7 mouse cellular contexts compared by ENCODE assay signal in genomic region chr13:22034443-22035266, GRCm38 (mm10). TPM values are rescaled to one million over a fixed set of nuclear protein-coding genes. Genes with fewer than 3 reads are reported as not detected.
DNase-seq lines count a peak whose midpoint lies in the region; ATAC-seq and TF ChIP-seq lines count a peak whose summit lies in the region.

No protein-coding gene starts in this region.

- TF ChIP-seq EP300 in stomach, postnatal 0 days (optimal IDR thresholded peaks at IDR 0.05): no peak

- peak overlapping the region; percentile 60 for H3K4me2 ChIP-seq in forebrain, embryonic 16.5 days (ENCODE audit: low read length)
- peak overlapping the region; percentile 52 for H3K4me2 ChIP-seq in limb, embryonic 15.5 days
- H3K4me2 ChIP-seq in stomach, postnatal 0 days (replicated peaks; ENCODE audit: low read depth): peak overlapping the region; percentile 58

- H3K4me3 ChIP-seq in C2C12 (ENCODE audit: insufficient read depth, poor library complexity, severe bottlenecking) (peak overlapping the region; percentile 45), ES-E14 (ENCODE audit: insufficient read depth in 1 of 2, low read depth in 1 of 2, low read length in 2 of 2, poor library complexity in 1 of 2, severe bottlenecking in 1 of 2) (peak overlapping the region; percentile 67 to 74)
- H3K4me3 ChIP-seq in forebrain, embryonic 16.5 days (replicated peaks; ENCODE audit: low read length): peak overlapping the region; percentile 42
- H3K4me3 ChIP-seq in limb, embryonic 15.5 days: peak overlapping the region; percentile 43
- H3K4me3 ChIP-seq in stomach, postnatal 0 days (ENCODE audit: low read depth, low read length): peak overlapping the region; percentile 29

- no peaks in the 10 kb centered on the region for H3K27me3 ChIP-seq in C2C12 (ENCODE audit: control insufficient read depth, insufficient read depth, insufficient read length)
- H3K27me3 ChIP-seq in forebrain, embryonic 16.5 days (replicated peaks; ENCODE audit: control insufficient read depth, insufficient read depth, low read length): no peaks in the 10 kb centered on the region
- no peaks in the 10 kb centered on the region for H3K27me3 ChIP-seq in limb, embryonic 15.5 days
- H3K27me3 ChIP-seq in stomach, postnatal 0 days (ENCODE audit: control insufficient read depth, insufficient read depth, low read length): no peaks in the 10 kb centered on the region

- no peaks in the 10 kb centered on the region for H3K79me3 ChIP-seq in C2C12 (ENCODE audit: low read depth)

- no peaks in the 10 kb centered on the region for H3K79me2 ChIP-seq in C2C12 (ENCODE audit: control insufficient read depth, insufficient read depth)

- peaks cover 0 to 10% of the 10 kb centered on the region in 2 experiments; a peak in 1 of 4 replicates for H3K4me1 ChIP-seq in ES-E14 (ENCODE audit: control insufficient read depth in 2 of 2, insufficient read depth in 2 of 2, low read length in 2 of 2, poor library complexity in 1 of 2)
- peaks cover 17% of the 10 kb centered on the region for H3K4me1 ChIP-seq in forebrain, embryonic 16.5 days (replicated peaks; ENCODE audit: control insufficient read depth, insufficient read depth, low read length)
- H3K4me1 ChIP-seq in limb, embryonic 15.5 days: peaks cover 15% of the 10 kb centered on the region
- no peaks in the 10 kb centered on the region for H3K4me1 ChIP-seq in stomach, postnatal 0 days (replicated peaks; ENCODE audit: control insufficient read depth, insufficient read depth)

- in situ Hi-C loops in ES-E14 (cut with MboI; ENCODE audit: low sequenced_read_pairs in 2 of 2, unreplicated experiment in 2 of 2): loop anchor here (10.0 to 25.0 kb wide), 8 partner anchors 297 to 1728 kb away; partner anchors contain the start of genes Hist1h4j (in 2 of the 2), Abt1 (in 1 of the 2), Hist1h1a (in 1 of the 2) and Hist1h1d (in 1 of the 2)

- no peak for TF ChIP-seq CTCF in C2C12 (IDR thresholded peaks at IDR 0.05; ENCODE audit: control insufficient read depth, insufficient read depth, insufficient read length)
- TF ChIP-seq CTCF in stomach, postnatal 0 days (IDR thresholded peaks at IDR 0.05; ENCODE audit: low read depth): no peak

- WGBS in forebrain, embryonic 16.5 days: 0% methylated on average over 10 of the region's 14 CpGs
- WGBS in limb, embryonic 15.5 days: under 1% methylated on average over 14 of the region's 14 CpGs
- 2% methylated on average over 9 of the region's 14 CpGs for WGBS in stomach, postnatal 0 days

- peak overlapping the region; percentile 90 for H3K9ac ChIP-seq in ES-E14 (ENCODE audit: insufficient read depth, low read depth, low read length, poor library complexity, severe bottlenecking)
- H3K9ac ChIP-seq in forebrain, embryonic 16.5 days (replicated peaks; ENCODE audit: low read depth, low read length): peak overlapping the region; percentile 46
- 0 out of 2 replicates have a peak overlapping the region, but pooled peaks have one; percentile 14 for H3K9ac ChIP-seq in limb, embryonic 15.5 days
- H3K9ac ChIP-seq in stomach, postnatal 0 days (ENCODE audit: low read length): peak overlapping the region; percentile 43; the same call in 1 of the 2 replicates

- peak overlapping the region; percentile 56 for H3ac ChIP-seq in C2C12 (ENCODE audit: control insufficient read depth, insufficient read length, low read depth)

- H3K9me3 ChIP-seq in ES-E14 (ENCODE audit: control insufficient read depth, insufficient read depth, low read depth, low read length): no peaks in the 10 kb centered on the region
- no peaks in the 10 kb centered on the region for H3K9me3 ChIP-seq in forebrain, embryonic 16.5 days (ENCODE audit: control insufficient read depth, low read length)
- no peaks in the 10 kb centered on the region for H3K9me3 ChIP-seq in limb, embryonic 15.5 days
- no peaks in the 10 kb centered on the region for H3K9me3 ChIP-seq in stomach, postnatal 0 days (ENCODE audit: control insufficient read depth, low read length)

- H3K36me3 ChIP-seq in C2C12 (ENCODE audit: control insufficient read depth, insufficient read depth): no peaks in the 10 kb centered on the region
- H3K36me3 ChIP-seq in ES-E14 (ENCODE audit: control insufficient read depth, insufficient read depth, low read length, poor library complexity, severe bottlenecking): no peaks in the 10 kb centered on the region
- H3K36me3 ChIP-seq in forebrain, embryonic 16.5 days (ENCODE audit: control insufficient read depth, insufficient read depth): no peaks in the 10 kb centered on the region
- no peaks in the 10 kb centered on the region for H3K36me3 ChIP-seq in limb, embryonic 15.5 days
- no peaks in the 10 kb centered on the region for H3K36me3 ChIP-seq in stomach, postnatal 0 days (ENCODE audit: control insufficient read depth, insufficient read depth, low read length)

- ATAC-seq in forebrain, embryonic 16.5 days: no peak
- no peak for ATAC-seq in limb, embryonic 15.5 days (ENCODE audit: insufficient number of reproducible peaks, low FRiP score, low TSS enrichment, low read depth)
- peak; percentile 1; the same call in 1 of the 2 replicates for ATAC-seq in stomach, postnatal 0 days (ENCODE audit: low FRiP score, low TSS enrichment)

- H3K27ac ChIP-seq in ES-E14 (ENCODE audit: insufficient read depth, low read depth, low read length, poor library complexity, severe bottlenecking): peak overlapping the region; percentile 89
- peak overlapping the region; percentile 56 for H3K27ac ChIP-seq in forebrain, embryonic 16.5 days (ENCODE audit: low read length)
- peak overlapping the region; percentile 77 for H3K27ac ChIP-seq in limb, embryonic 15.5 days
- peak overlapping the region; percentile 25; the same call in 1 of the 2 replicates for H3K27ac ChIP-seq in stomach, postnatal 0 days (replicated peaks)

- DNase-seq in ES-E14 (ENCODE audit: low read depth, low spot score): no peak
- peak; percentile 36 for DNase-seq in stomach, postnatal 0 days (ENCODE audit: low spot score)
- no peak for DNase-seq in gastrocnemius, postnatal 25 days
- DNase-seq in frontal cortex, postnatal 25 days (ENCODE audit: low spot score in 2 of 2): no peak

TF ChIP-seq in C2C12, 6 proteins besides CTCF, POLR2A, EP300 and RAD21:
- no peak for TF ChIP-seq CEBPB (IDR thresholded peaks at IDR 0.05; ENCODE audit: low read depth)
- TF ChIP-seq FOSL1 (IDR thresholded peaks at IDR 0.05; ENCODE audit: insufficient read depth, low read length, poor library complexity, severe bottlenecking): no peak
- TF ChIP-seq MYOD1 (IDR thresholded peaks at IDR 0.05; ENCODE audit: control insufficient read depth, insufficient read length, low read depth): no peak
- no peak for TF ChIP-seq MYOG (IDR thresholded peaks at IDR 0.05; ENCODE audit: control insufficient read depth, extremely low read depth, insufficient read length)
- TF ChIP-seq MAX (IDR thresholded peaks at IDR 0.05): peak; percentile 30
- peak; percentile 56 for TF ChIP-seq USF1 (IDR thresholded peaks at IDR 0.05; ENCODE audit: low read depth)

TF ChIP-seq in ES-E14, 5 proteins besides CTCF, POLR2A, EP300 and RAD21:
- no peak for TF ChIP-seq HCFC1 (IDR thresholded peaks at IDR 0.05; ENCODE audit: borderline replicate concordance, insufficient read depth, low read length)
- no peak for TF ChIP-seq CHD2 (IDR thresholded peaks at IDR 0.05; ENCODE audit: low read depth, low read length)
- no peak for TF ChIP-seq MAFK (IDR thresholded peaks at IDR 0.05; ENCODE audit: insufficient read depth, low read depth, low read length)
- no peak for TF ChIP-seq ZC3H11A (IDR thresholded peaks at IDR 0.05; ENCODE audit: borderline replicate concordance, low read depth, low read length)
- no peak for TF ChIP-seq ZNF384 (IDR thresholded peaks at IDR 0.05; ENCODE audit: low read depth, low read length)

RNA-seq across cellular contexts. Expression of gene Hist1h2ah, which starts 0.7 kb away (rescaled TPM):
- 9.5 TPM for polyA plus RNA-seq in C2C12 (2012; fragmentation: generic; extraction: Trizol)
- 1,543 and 2,450 TPM in 2 replicates for total RNA-seq in ES-E14 (2012; rRNA removed)
- polyA plus RNA-seq in forebrain, embryonic 16.5 days (2015; fragmentation: Nextera tagmentation; extraction: Ambion mirVana): not detected in 2 replicates
- polyA plus RNA-seq in limb, embryonic 15.5 days (2015; fragmentation: Nextera tagmentation; extraction: Ambion mirVana): 4.7 and 7.2 TPM in 2 replicates
- 2.1 TPM in 1 of 2 replicates, not detected in the other for polyA plus RNA-seq in stomach, postnatal 0 days (2015; fragmentation: Nextera tagmentation; extraction: Ambion mirVana)
- total RNA-seq in gastrocnemius, postnatal 25 days (2021): 1 to 10 TPM; 2.9 to 7.7 TPM

RNA-seq across cellular contexts. Expression of gene Hist1h2bk, which starts 1.0 kb away (rescaled TPM):
- 12.8 TPM for polyA plus RNA-seq in C2C12 (2012; fragmentation: generic; extraction: Trizol)
- 1,340 and 1,966 TPM in 2 replicates for total RNA-seq in ES-E14 (2012; rRNA removed)
- 3.3 TPM in 1 of 2 replicates, not detected in the other for polyA plus RNA-seq in forebrain, embryonic 16.5 days (2015; fragmentation: Nextera tagmentation; extraction: Ambion mirVana)
- polyA plus RNA-seq in limb, embryonic 15.5 days (2015; fragmentation: Nextera tagmentation; extraction: Ambion mirVana): 4.2 and 6.2 TPM in 2 replicates
- polyA plus RNA-seq in stomach, postnatal 0 days (2015; fragmentation: Nextera tagmentation; extraction: Ambion mirVana): 0.35 and 0.99 TPM in 2 replicates
- total RNA-seq in gastrocnemius, postnatal 25 days (2021): 10 to 100 TPM; 13.9 to 29.0 TPM

RNA-seq across cellular contexts. Expression of gene Hist1h4i, which starts 6.5 kb away (rescaled TPM):
- polyA plus RNA-seq in C2C12 (2012; fragmentation: generic; extraction: Trizol): 31.8 TPM
- 814 and 830 TPM in 2 replicates for total RNA-seq in ES-E14 (2012; rRNA removed)
- 14.0 and 14.5 TPM in 2 replicates for polyA plus RNA-seq in forebrain, embryonic 16.5 days (2015; fragmentation: Nextera tagmentation; extraction: Ambion mirVana)
- polyA plus RNA-seq in limb, embryonic 15.5 days (2015; fragmentation: Nextera tagmentation; extraction: Ambion mirVana): 15.8 and 18.4 TPM in 2 replicates
- polyA plus RNA-seq in stomach, postnatal 0 days (2015; fragmentation: Nextera tagmentation; extraction: Ambion mirVana): 5.8 and 5.9 TPM in 2 replicates
- total RNA-seq in gastrocnemius, postnatal 25 days (2021): 10 to 100 TPM; 30.9 to 31.7 TPM

RNA-seq across cellular contexts. Expression of gene Hist1h2ag, which starts 8.1 kb away (rescaled TPM):
- polyA plus RNA-seq in C2C12 (2012; fragmentation: generic; extraction: Trizol): 9.8 TPM
- 786 and 868 TPM in 2 replicates for total RNA-seq in ES-E14 (2012; rRNA removed)
- 8.5 and 13.4 TPM in 2 replicates for polyA plus RNA-seq in forebrain, embryonic 16.5 days (2015; fragmentation: Nextera tagmentation; extraction: Ambion mirVana)
- 32.9 and 36.9 TPM in 2 replicates for polyA plus RNA-seq in limb, embryonic 15.5 days (2015; fragmentation: Nextera tagmentation; extraction: Ambion mirVana)
- 12.1 and 12.6 TPM in 2 replicates for polyA plus RNA-seq in stomach, postnatal 0 days (2015; fragmentation: Nextera tagmentation; extraction: Ambion mirVana)
- 10 to 100 TPM in 1 of 2 experiments, 1 to 10 TPM in 1; 3.5 to 16.1 TPM for total RNA-seq in gastrocnemius, postnatal 25 days (2021)

RNA-seq across cellular contexts. Expression of gene Hist1h2bj, which starts 8.4 kb away (rescaled TPM):
- polyA plus RNA-seq in C2C12 (2012; fragmentation: generic; extraction: Trizol): 6.8 TPM
- total RNA-seq in ES-E14 (2012; rRNA removed): 1,371 and 1,735 TPM in 2 replicates
- 2.1 and 3.1 TPM in 2 replicates for polyA plus RNA-seq in forebrain, embryonic 16.5 days (2015; fragmentation: Nextera tagmentation; extraction: Ambion mirVana)
- polyA plus RNA-seq in limb, embryonic 15.5 days (2015; fragmentation: Nextera tagmentation; extraction: Ambion mirVana): 6.8 and 8.1 TPM in 2 replicates
- 1.1 and 3.7 TPM in 2 replicates for polyA plus RNA-seq in stomach, postnatal 0 days (2015; fragmentation: Nextera tagmentation; extraction: Ambion mirVana)
- 10 to 100 TPM in 1 of 2 experiments, 1 to 10 TPM in 1; 5.3 to 14.5 TPM for total RNA-seq in gastrocnemius, postnatal 25 days (2021)

Comparison
In these comparisons a context has a peak if more than half of its experiments do, and no peak if none do; other contexts are left out.
1. H3K27ac ChIP-seq: peak in every context shown above with its lines; median percentile 89 in ES-E14; 77 in limb, embryonic 15.5 days; 56 in forebrain, embryonic 16.5 days; 25 in stomach, postnatal 0 days.
2. H3K9ac ChIP-seq: peak in every context shown above with its lines; median percentile 90 in ES-E14; 46 in forebrain, embryonic 16.5 days; 43 in stomach, postnatal 0 days; 14 in limb, embryonic 15.5 days.